Mouse (Mus musculus) embryo, embryonic 11.5 days (tissue): ENCODE measurements around the gene H2-M10.2.

Source experiments
- DNase-seq: peaks from one replicate; pipeline ENCODE4 v3.0.0-alpha.2; 2012; ENCODE audit warnings: low read depth, low spot score

Gene H2-M10.2

GRCm38 (mm10) chr17:36286390-36286789, at the start of gene H2-M10.2:
TSS of gene H2-M10.2 (minus strand) at chr17:36286490.
- DNase-seq = no peak

GRCm38 (mm10) chr17:36326055-36326454, 39.8 kb upstream of the H2-M10.2 start, which contains the start of gene H2-M10.1:
TSS of gene H2-M10.1 (minus strand) at chr17:36326155.
- DNase-seq = no peak

DNA sequence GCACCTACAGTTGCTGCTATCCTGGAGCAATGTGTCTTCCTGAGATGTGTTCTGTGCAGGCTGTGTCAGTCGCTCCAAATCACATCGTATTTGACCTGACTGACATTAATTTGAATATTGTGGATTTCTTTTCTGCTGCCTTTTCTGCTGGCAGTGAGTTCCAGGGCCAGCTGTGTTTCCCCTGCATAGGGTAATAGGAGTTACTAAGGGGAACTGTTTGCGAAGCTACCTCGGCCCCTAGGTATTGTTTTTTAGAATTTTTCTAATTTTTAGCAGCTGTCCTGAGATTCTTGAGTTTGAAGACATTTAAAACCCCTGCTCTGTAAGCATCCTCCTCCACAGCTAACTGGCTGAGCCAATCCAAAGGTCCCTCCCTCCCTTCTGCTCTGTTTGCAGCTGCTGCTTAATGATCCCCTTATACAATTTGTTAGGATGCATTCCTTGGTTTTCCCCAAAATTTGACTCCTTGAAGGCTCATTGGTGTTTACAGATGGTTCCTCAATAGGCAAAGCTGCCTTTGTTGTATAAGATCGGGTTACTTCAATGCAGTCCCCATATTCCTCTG, 29.5 kb upstream of the H2-M10.2 start:
- no peak for DNase-seq

DNA sequence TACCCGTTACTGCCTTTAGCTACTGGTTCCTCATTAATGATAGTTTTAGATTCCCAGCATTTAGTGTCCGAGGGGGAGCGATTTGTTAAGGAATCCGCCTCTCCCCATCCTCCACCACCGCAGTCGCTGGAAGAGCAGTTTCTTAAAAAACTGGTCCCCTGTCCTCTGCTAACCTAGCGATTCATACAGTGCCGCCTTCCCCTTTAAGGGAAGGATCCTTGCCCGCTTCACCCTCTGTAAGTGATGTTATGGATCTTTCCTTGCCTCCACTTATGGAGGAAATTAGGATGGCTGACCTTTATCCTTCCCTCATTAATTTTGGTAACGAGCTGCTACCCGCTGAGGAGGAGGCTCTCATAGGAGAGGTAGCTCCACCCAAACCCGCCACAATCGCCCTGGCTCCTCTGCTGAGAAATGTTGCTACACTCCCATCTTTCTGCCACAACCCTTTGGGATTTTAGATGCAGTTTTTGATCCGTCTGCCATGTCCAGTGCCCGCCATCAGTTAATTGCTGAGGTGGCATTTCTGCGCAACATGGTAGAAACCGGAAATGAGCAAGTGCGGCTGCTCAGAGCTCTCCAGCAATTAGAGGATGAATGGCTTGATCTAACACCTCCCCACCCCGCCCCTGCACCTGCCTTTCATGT, 28.9 kb upstream of the H2-M10.2 start:
- peak; percentile 17 for DNase-seq

DNA sequence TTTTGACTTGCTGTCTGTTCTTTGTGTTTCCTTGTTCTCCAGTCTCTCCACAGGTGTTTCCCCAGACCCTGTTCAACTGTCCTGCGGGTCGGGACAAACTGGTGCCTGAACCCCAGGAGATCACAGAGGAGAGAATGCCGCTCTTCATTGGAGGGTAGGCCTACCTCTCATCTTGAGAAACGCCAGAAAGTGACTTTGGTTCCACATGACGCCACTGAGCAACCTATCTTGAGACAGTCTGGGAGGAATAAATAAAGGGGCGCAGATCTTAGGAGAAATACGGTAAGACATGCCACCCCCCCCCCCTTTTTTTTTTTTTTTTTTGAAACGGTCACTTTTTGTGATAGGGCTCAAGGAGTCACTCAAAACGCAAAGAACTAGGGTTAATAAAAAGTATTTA, 28.2 kb upstream of the H2-M10.2 start:
- peak; percentile 29 for DNase-seq

DNA sequence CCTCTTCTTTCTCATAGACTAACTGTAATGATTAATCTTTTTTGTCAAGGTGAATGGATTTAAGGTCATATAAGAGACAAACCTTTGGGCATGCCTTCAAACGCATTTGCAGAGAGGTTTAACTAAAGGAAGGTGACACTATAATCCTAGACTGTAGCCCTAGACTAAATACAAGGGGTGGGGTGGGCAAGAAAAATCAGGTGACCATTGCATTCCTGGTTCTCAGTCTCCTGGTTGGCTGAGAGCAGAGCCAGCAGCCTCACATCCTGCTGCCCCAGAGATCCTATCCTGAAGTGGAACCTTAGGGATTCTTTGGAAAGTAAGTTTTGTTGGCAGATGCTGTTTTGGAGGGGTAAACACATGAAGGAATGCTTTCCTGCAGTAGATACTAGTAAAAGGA, 23.0 kb upstream of the H2-M10.2 start:
- no peak for DNase-seq

DNA sequence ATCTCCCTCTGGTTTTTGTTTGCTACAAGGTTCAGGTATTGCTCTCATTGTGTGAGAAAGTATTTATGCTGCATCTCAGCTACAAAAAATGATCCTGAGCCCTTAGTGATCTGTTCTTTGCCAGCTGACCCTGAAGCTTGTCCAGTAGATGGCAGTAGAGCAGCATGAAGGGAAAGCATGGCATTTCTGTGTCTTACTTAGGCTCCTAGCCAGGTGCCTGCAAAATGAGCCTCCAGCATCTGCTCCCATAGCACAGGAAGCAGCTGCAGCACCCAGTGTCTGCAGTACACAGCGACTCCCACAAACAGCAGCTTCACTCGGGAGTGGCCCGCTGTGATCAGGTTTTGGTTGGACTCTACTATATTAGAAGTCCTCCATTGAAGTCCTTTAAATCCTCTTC, 22.6 kb upstream of the H2-M10.2 start:
- DNase-seq = peak; percentile 30

- no peak for DNase-seq
Measured at GRCm38 (mm10) chr17:36281521-36282245, 4.6 kb downstream of the H2-M10.2 start.

DNA sequence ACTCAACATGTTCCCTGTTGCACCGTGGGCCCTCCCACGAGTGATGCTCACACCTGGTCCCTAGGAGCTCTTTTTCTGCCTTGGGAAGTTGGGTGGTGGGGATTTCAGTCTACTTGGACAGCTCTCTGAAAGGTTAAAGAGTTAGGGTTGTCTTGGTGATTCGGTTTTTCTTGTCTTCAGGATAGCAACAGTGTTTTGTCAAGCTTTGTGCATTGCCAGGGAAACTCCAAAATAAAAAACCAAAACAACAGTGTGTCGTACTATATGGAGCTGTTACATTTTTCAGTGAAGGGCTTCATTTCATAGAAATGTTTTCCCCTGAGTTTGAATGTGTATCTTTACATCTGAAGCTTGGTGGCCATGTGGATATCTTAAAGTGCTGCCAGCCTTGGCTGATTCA, 11.5 kb downstream of the H2-M10.2 start:
- no peak for DNase-seq

GRCm38 (mm10) chr17:36273796-36274195, 12.5 kb downstream of the H2-M10.2 start:
- no peak for DNase-seq

DNA sequence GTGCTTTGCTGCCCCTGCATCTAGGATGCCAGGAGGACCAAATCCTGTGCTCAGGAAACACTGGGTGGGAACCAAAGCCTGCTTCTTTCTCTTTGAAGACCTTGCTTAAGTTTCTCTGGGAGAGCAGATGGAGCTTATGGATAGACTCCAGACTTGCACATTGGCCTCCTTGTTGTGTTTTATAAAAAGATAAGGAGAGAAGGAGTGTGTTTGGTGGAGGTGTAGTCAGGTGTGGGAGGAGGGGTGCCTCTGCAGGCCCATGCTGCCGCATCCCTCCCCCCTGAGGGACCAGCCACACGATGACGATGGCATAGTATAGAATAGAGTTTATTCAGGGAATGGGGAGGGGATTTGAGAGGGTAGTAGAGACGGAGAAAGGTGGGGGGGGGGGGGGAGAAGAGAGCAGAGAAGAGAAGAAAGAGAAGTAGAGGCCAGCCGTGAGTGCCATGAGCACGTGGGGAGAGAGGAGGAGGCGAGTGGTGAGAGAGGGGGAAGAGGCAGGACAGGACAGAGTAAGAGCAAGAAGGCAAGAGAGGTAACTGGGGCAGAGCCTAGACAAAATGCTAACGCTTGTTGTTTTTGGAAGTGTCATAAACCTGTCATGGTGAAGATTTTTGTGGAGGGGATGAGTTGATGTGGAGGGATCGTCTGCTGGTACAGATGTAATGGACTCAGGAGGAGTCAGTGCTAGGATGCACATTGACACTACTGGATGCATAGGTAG, 13.5 kb downstream of the H2-M10.2 start:
- DNase-seq = no peak

DNA sequence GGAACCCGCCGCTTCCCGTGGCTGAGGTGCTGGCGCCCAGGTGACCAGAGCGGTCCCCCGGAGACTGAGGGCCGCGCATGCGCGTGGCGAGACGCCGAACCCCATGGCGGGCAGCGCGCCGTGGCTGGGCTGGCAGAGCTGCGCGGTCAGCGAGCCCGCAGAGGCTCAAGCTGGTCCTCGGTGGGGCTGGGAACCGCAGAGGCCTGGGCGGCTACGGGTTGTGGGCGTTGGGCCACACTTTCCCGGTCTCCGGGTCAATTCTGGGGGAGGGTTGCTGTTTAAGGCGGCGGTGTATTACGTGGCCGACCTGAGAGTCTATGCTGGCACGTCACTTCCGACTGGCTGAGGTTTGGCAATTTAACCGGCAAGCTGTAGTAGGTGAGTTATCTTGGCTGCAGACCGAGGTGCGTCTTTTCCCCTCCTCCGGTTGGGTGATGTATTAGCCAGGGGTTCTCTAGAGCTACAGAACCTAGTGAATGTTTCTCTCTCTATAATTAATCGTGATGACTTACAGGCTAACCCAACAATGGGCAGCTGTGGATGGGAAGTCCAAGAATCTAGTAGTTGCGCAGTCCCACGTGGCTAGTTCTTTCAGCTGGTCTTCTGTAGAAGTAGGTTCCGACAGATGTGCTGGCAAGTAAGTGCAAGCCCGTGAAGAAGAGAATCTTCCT, 14.6 kb downstream of the H2-M10.2 start, which contains the start of gene Trim39:
Gene Trim39 (minus strand): TSS at position 662 of the 671 bp plus-strand sequence.
- peak; percentile 65 for DNase-seq

DNA sequence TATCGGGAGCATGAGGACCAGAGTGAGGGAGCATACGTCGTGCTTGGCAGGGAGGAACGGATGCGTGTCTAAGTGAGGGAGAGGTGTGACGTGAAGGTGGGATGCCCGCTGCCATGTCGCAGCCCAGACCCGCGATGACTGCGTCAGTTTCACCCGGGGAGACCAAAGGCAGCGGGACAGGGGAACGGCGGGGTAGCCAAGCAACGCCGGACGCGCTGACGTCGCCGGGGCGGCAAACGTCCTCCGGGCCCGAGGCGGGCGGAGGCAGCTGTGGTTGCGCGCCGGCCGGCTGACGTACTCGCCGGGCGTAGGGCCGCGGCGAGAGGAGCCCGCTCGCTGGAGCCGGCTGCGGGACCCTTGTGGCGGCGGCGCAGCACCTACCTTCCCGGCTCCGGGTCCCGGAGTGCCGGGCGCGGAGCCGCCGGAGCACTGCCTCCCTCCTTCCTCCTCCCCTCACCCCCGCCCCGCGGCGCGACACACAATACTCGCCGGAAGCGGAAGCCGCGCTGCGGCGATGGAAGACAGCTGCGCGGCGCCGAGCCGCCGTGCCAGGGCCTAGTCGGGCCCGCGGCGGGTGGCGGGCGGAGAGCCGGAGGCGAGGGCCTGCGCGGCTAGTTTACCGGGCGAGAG, 15.2 kb downstream of the H2-M10.2 start:
- peak; percentile 77 for DNase-seq

- DNase-seq = no peak
Measured at GRCm38 (mm10) chr17:36265834-36266233, 20.5 kb downstream of the H2-M10.2 start.

- no peak for DNase-seq
Measured at GRCm38 (mm10) chr17:36264273-36264925, 21.9 kb downstream of the H2-M10.2 start.

DNA sequence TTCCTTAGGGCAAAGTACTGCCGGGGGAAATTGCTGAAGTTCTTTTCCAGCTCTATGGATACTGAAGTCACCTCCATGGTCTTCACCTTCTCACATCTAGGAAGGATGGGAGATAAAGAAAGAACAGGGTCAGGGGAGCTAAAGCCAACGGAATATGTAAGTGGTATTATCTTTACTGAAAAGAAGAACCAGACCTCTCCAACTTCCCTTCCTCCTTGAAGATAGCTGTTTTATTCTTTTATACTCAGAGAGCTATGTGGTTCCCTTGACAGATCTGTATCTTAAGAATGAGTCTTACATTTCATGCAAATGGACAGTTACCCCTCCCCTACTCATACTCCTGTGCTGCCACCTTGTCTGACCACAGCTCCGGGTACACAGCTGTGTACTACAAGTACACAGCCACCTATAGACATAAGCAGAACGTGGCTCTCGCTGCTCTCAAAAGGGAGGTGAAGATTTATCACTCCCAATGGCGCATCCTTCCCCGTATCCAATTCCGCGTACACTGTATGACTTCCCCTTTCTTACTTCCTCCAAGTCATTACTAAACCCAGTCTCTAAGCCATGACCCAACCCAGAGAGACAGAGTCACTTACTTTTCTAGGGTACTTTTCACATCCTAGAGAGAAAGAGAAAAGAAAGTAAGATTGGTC, 24.7 kb downstream of the H2-M10.2 start:
- DNase-seq = no peak

DNA sequence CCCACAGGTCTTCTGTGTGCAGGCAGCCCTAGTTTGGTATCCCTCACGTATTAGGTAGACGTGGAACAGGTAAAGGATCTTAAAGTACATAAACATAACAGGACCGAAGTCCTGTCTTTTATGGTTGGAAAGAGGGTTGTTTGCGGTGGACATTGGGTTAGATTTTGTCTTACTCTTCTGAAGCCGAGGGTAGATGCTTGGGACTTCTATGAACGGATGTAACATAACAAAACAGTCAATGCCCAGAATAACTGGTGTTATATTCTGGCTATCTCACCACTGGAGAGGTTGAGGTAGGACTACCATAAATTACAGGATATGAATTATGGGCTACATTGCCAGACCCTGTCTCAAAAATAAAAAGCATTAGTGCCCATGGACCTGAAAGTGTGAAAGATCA, 28.3 kb downstream of the H2-M10.2 start, which contains the start of gene Rpp21:
Gene Rpp21 (minus strand): TSS at position 101 of the 400 bp plus-strand sequence.
- DNase-seq = no peak

DNA sequence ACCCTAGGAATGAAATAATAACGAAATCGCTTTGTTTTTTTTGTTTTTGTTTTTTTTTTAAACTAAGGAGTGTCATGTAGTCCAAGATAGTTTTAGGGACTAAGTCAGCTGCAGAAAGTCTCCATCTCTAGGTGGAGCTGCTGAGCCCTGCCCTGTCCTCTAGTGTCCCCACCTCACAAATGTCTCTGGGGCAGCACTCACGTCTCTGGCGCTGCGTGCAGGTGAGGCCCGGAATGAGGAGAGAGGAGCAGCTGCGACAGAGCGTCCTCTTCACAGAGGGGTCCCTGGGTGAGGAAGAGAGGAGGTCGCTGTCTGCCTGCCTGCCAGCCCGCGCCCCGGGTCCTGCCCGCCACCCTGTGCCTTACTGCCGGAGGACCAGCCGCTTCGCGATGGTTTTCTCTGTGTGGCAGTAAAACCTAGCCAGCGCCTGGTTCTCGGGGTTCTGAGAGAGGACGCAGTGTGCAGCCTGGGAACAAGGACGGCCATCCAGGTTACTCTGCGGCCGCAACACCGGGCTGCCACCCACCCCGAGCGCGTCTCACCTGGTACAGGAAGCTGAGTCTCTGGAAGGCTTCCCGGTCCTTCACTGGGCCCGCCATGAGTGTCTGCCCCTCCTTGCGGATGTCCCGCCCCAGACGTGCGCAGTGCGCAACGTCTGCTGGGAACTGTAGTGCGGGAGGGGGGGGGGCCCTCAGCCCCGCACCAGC, 28.9 kb downstream of the H2-M10.2 start:
- no peak for DNase-seq

DNA sequence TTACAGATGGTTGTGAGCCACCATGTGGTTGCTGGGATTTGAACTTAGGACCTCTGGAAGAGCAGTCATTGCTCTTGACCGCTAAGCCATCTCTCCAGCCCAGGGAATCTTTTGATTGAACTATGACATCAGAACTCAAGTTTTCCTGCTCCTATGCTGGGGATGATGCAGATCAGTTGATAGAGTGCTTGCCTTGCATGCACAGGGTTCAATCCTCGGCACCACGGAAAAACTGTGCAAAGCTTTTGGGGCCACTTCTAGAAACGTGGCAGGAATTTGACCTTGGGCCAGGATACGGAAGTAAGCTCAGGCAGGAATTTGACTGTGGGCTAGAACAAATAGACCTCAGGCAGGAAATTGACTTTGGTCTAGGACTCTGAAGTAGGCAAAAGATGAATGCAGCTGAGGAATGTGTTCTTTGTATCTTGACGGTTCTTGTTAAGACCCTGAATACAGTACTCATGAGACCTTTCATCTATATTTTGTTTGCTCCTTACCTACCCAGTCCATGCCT, 33.1 kb downstream of the H2-M10.2 start:
- no peak for DNase-seq
